ENCODE assay signal across 17 mouse cellular contexts in the genomic region with DNA sequence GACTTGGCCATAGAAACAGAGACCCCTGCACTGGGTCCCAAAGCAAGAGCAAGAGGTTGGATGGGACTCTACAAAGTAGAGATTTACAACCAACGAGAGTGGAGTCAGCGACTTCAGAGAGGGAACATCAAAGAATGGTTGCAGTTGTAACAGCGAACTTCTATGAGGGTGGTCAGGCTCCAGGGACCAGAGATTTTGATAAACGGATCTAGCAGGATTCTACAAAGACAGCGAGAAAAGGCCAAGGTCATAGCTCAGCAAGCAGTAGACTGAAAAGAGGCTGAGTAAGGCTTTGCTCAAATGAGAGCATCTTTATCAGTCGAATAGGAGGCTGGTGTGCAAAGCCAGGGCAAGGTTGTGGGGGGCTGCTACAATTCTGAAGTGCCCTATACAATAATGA.
"Had no signal": no experiment of that assay in that cellular context is flagged by ENCODE, and none has a peak within 500 bp of the region (broad histone marks: within the 10 kb centered on the region; RNA-seq: fewer than 3 reads in every experiment).

No protein-coding gene starts in this region.

- ATAC-seq: hindbrain, postnatal 0 days; intestine, embryonic 16.5 days; liver, embryonic 12.5 days had no signal

- DNase-seq: gastrocnemius, postnatal 14 days; gastrocnemius, postnatal 36 days; heart, adult 11 months; heart, adult 2 months; heart, postnatal 14 days; heart, postnatal 36 days; kidney, adult 11 months; kidney, adult 2 months; kidney, adult 9 months; kidney, postnatal 14 days; kidney, postnatal 36 days; layer of hippocampus, adult 9-11 months; layer of hippocampus, postnatal 36 days; left cerebral cortex, postnatal 4 days had no signal
